Mouse (Mus musculus) hindbrain, postnatal 0 days (tissue): ENCODE data around the gene Synm. TPM values are rescaled to one million over a fixed set of nuclear protein-coding genes. Genes with fewer than 3 reads are reported as not detected.

ENCODE experiments used
- ATAC-seq: fragments of 200-750 bp; cut with Nextera tagmentation; 2 replicates; pipeline ENCODE4 v1.8.0; 2017; ENCODE audit warnings: mild to moderate bottlenecking, moderate TSS enrichment, moderate library complexity
- DNase-seq: peaks from one replicate; pipeline ENCODE4 v3.0.0-alpha.2; 2015; ENCODE audit warnings: low spot score
- H3K27ac ChIP-seq: fragments of 300-500 bp; sonication (generic); 2 replicates; pipeline ENCODE4 v1.5.1; 2014; ENCODE audit warnings: mild to moderate bottlenecking
- H3K27me3 ChIP-seq: fragments of 300-500 bp; sonication (generic); 2 replicates; pipeline ENCODE4 v1.6.1; 2014; ENCODE audit warnings: low read length, mixed read lengths; ENCODE audit not compliant: insufficient read depth
- H3K36me3 ChIP-seq: fragments of 300-500 bp; sonication (generic); 2 replicates; pipeline ENCODE4 v1.6.1; 2014; ENCODE audit warnings: low read length, mixed read lengths; ENCODE audit not compliant: insufficient read depth
- H3K4me1 ChIP-seq: fragments of 300-500 bp; sonication (generic); 2 replicates; pipeline ENCODE4 v1.6.1; 2014; ENCODE audit warnings: antibody characterized with exemption, low read length, mixed read lengths; ENCODE audit not compliant: insufficient read depth
- H3K4me2 ChIP-seq: fragments of 300-500 bp; sonication (generic); 2 replicates; pipeline ENCODE4 v1.6.1; 2014; ENCODE audit warnings: low read depth, mild to moderate bottlenecking, low read length, moderate library complexity, mixed read lengths
- H3K4me3 ChIP-seq: fragments of 300-500 bp; sonication (generic); 2 replicates; pipeline ENCODE4 v1.5.1; 2014; ENCODE audit warnings: low read length
- H3K9ac ChIP-seq: fragments of 300-500 bp; sonication (generic); replicated peaks from 2 replicates; pipeline ENCODE4 v1.6.1; 2014; ENCODE audit warnings: mild to moderate bottlenecking, low read length, moderate library complexity, mixed read lengths
- H3K9me3 ChIP-seq: fragments of 300-500 bp; sonication (generic); 2 replicates; pipeline ENCODE4 v1.6.1; 2016; ENCODE audit warnings: low read length, mixed read lengths
- CTCF ChIP-seq: IDR thresholded peaks from 2 replicates; pipeline ENCODE4 v1.5.1; 2016; ENCODE audit warnings: antibody characterized with exemption, control low read depth, low read depth
- WGBS: fragments of 180-500 bp; shearing (Covaris S2); extraction: QIAGEN DNeasy Blood & Tissue Kit; methylation state at CpG from one replicate; pipeline ENCODE4 v1.1.7; 2014; 5-methylcytosine and 5-hydroxymethylcytosine counted together
- polyA plus RNA-seq: library from polyadenylated mRNA; unstranded; fragments of >200 nt; fragmentation: Nextera tagmentation; extraction: Ambion mirVana; gene quantifications from 2 replicates; pipeline ENCODE4 v1.2.1, GENCODE M21; 2015
- total RNA-seq: library from RNA; depleted of rRNA; stranded (reverse); fragments of >200 nt; gene quantifications from 2 replicates; pipeline ENCODE4 v1.2.3, GENCODE M21; 2014

Gene Synm
- total and polyA plus RNA-seq, 2 experiments from 2014 or later, result 5.8 to 6.4 TPM

DNA sequence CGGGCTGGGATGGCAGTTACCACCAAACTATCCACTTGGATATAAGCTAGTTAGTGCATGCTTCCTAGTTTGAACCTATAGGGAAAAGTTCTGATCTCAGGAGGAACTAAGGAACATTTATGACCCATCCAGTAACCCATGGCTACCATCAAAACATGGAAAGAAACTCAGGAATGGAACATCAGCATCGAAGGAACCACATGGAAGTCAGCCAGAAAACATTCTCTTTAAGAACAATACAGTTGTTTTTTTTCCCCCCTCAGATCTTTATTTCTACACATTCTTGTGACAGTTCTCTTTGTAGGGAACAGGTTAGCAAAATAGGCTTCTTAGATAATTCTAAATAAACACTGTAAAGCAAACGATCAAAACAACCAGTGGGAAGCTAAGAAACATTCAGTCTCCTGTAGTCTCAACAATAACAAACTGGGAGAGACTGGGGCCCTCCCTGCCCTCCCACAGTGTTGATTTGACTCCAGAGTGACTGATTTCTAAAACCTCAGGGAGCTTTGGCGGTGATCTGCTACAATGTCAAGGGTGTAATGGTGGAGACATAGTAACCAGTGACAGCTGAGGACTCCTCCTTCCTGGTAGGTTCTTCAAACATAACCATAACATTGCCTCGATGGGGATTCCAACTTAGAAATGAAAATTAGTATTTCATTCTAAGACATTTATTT lies 29.0 kb downstream of the Synm start:
- no peaks in the 10 kb centered on the region for H3K4me1 ChIP-seq
- 46% methylated on average over 5 of the region's 5 CpGs for WGBS
- ATAC-seq (no peak), DNase-seq (peak; percentile 27)
- TF ChIP-seq CTCF, result no peak
- no peaks in the 10 kb centered on the region for H3K36me3 ChIP-seq
- H3K9ac ChIP-seq, result no peak overlapping the region
- no peaks in the 10 kb centered on the region for H3K9me3 ChIP-seq
- no peaks in the 10 kb centered on the region for H3K27me3 ChIP-seq
- no peak overlapping the region for H3K4me2 ChIP-seq
- no peak overlapping the region for H3K4me3 ChIP-seq
- H3K27ac ChIP-seq, result no peak overlapping the region

DNA sequence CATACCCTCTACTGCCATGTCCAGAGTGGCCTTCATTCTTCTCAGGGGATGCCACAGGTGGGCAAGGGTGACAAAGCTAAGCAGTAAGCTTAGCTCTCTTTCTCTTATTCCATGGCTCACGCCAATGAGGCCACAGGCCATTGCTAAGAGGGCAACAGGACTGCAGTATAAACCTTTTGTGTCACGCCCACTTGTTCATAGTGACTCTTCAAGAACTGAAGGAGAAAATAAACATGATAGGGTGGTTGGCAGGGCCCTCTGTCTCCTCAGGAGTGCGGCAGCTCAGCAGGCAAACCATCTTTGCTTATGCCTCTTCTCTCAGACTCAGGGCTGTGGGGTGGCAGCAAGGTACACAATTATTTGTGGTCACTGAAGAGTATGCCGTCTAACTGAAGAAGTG lies 30.7 kb downstream of the Synm start:
- 98% methylated on average over 4 of the region's 4 CpGs for WGBS
- Histone ChIP-seq H3K4me2 (no peak overlapping the region), H3K9me3 (no peaks in the 10 kb centered on the region), H3K9ac (no peak overlapping the region), H3K4me3 (no peak overlapping the region), H3K4me1 (no peaks in the 10 kb centered on the region), H3K27me3 (no peaks in the 10 kb centered on the region), H3K27ac (no peak overlapping the region), H3K36me3 (no peaks in the 10 kb centered on the region)
- TF ChIP-seq CTCF, result no peak
- no peak for ATAC-seq
- DNase-seq, result no peak

DNA sequence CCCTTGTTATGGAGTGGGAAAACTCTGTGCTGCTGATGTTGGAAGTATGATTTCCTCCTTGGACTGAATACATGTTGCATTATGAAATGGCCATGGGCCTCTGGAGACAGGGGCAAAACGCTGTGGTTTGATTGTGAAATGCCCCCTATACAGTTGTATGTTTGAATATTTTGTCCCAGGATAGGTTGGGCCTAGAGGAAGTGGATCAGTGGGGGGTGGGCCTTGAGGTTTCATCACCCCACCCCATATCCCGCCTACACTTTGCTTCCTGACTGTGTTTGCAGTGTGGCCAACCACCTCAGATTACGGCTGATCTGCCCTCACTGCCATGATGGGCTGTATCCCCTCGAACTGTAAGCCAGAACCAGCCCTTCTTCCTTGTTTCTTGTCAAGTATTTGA lies 31.3 kb downstream of the Synm start:
- H3K36me3 ChIP-seq, result no peaks in the 10 kb centered on the region
- no peak overlapping the region for H3K4me3 ChIP-seq
- no peak overlapping the region for H3K27ac ChIP-seq
- no peaks in the 10 kb centered on the region for H3K27me3 ChIP-seq
- DNase-seq (no peak), ATAC-seq (no peak)
- 95% methylated on average over 4 of the region's 4 CpGs for WGBS
- no peak overlapping the region for H3K9ac ChIP-seq
- no peaks in the 10 kb centered on the region for H3K9me3 ChIP-seq
- H3K4me1 ChIP-seq, result no peaks in the 10 kb centered on the region
- H3K4me2 ChIP-seq, result no peak overlapping the region
- no peak for TF ChIP-seq CTCF

DNA sequence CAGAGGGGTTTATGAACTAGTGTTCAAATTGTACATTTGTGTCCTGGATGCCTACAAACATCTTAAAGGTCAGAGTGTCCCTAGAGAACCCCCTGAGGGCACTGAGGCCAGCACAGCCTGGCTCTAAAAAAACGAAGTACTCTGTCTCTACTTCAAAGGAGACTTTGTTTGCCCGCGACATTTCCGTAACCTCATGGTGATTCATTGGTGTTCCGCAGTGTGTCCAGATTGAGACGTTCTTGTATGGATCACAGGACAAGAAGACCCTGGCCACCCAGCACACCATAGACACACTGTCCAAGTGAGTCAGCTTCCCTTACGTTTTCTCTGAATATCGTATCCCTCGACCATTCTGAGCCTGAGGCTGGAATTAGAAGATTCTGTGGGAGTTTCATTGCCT lies 34.5 kb downstream of the Synm start:
- Histone ChIP-seq H3K4me3 (no peak overlapping the region), H3K4me1 (peaks cover 4% of the 10 kb centered on the region; the same call in 1 of the 2 replicates), H3K9me3 (no peaks in the 10 kb centered on the region), H3K4me2 (no peak overlapping the region), H3K36me3 (no peaks in the 10 kb centered on the region), H3K27me3 (no peaks in the 10 kb centered on the region), H3K9ac (no peak overlapping the region), H3K27ac (no peak overlapping the region)
- 65% methylated on average over 9 of the region's 9 CpGs for WGBS
- DNase-seq (no peak), ATAC-seq (no peak)
- no peak for TF ChIP-seq CTCF

DNA sequence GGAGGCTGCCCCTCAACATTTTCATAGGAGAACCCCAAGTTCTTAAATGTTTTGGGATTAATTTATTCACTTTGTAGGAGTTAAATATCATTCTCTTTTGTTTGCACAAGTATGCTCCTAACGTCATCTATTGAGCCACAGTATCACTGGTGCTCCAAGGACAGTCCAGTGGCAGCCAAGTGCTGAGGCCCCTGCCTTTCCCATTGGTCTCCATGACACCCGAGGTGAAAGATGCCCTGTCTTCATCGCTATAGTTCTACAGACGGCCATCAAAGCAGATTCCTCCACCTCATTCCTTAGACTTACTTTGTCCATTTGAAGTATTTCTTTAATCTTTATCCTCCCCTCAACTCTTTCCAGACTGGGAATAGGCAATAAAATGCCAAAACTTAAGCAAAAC lies 35.0 kb downstream of the Synm start:
- ATAC-seq (no peak), DNase-seq (no peak)
- no peaks in the 10 kb centered on the region for H3K36me3 ChIP-seq
- H3K27ac ChIP-seq, result no peak overlapping the region
- H3K9me3 ChIP-seq, result no peaks in the 10 kb centered on the region
- H3K9ac ChIP-seq, result no peak overlapping the region
- H3K4me3 ChIP-seq, result no peak overlapping the region
- H3K4me2 ChIP-seq, result no peak overlapping the region
- no peak for TF ChIP-seq CTCF
- WGBS, result 58% methylated on average over 4 of the region's 4 CpGs
- peaks cover 4% of the 10 kb centered on the region; the same call in 1 of the 2 replicates for H3K4me1 ChIP-seq
- no peaks in the 10 kb centered on the region for H3K27me3 ChIP-seq

DNA sequence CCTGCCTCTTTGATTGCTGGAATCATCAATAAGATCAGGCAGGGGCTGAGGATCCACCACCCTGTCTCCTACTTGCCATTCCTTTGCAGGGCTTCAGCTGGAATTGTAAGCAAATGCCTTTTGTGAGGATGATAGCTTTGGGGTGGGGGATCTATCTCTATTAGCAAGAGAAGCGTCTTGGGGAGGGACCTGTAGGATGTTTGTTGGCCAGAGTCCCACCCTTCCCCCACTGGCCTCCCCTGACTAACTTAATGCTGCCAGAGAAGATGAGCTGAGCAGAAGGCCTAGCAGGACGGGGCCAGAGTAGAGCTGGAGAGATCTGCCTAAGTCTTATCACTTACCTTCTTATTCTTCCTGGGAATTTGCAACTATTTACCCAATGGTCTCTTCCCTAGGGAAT lies 37.4 kb downstream of the Synm start:
- TF ChIP-seq CTCF, result no peak
- peaks cover 4% of the 10 kb centered on the region; the same call in 1 of the 2 replicates for H3K4me1 ChIP-seq
- H3K4me2 ChIP-seq, result no peak overlapping the region
- no peaks in the 10 kb centered on the region for H3K27me3 ChIP-seq
- DNase-seq (no peak), ATAC-seq (no peak)
- no peaks in the 10 kb centered on the region for H3K36me3 ChIP-seq
- H3K9me3 ChIP-seq, result no peaks in the 10 kb centered on the region
- H3K27ac ChIP-seq, result no peak overlapping the region
- H3K9ac ChIP-seq, result no peak overlapping the region
- H3K4me3 ChIP-seq, result no peak overlapping the region
- WGBS, result 37% methylated on average over 2 of the region's 2 CpGs

DNA sequence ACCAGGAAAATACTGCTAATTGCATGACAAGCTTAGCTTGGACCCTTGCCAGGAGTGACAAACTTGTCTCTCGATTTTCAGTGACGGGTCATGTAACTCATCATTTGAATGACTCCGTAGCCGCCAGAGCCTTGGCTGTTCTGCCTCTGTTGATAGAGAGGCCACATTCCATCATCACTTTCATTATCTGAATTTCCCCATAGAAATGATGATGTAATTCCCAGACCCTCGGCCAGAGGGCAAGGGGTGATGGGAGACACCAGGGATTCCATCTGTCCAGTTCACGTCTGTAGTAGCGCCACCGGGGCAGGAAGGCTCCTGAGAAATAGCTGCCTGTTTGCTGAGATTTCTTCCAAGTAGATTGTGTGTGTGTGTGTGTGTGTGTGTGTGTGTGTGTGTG lies 40.7 kb downstream of the Synm start:
- H3K4me2 ChIP-seq, result no peak overlapping the region
- no peak overlapping the region for H3K9ac ChIP-seq
- TF ChIP-seq CTCF, result no peak
- H3K27me3 ChIP-seq, result no peaks in the 10 kb centered on the region
- H3K36me3 ChIP-seq, result no peaks in the 10 kb centered on the region
- no peaks in the 10 kb centered on the region for H3K9me3 ChIP-seq
- WGBS, result 56% methylated on average over 8 of the region's 8 CpGs
- H3K4me3 ChIP-seq, result no peak overlapping the region
- H3K27ac ChIP-seq, result no peak overlapping the region
- ATAC-seq (no peak), DNase-seq (peak; percentile 5)
- peaks cover 14% of the 10 kb centered on the region for H3K4me1 ChIP-seq
